Mouse (Mus musculus) splenic B cell, adult 2 months (primary cell): ENCODE data around the gene Luc7l3.

Experiments used
- DNase-seq: peaks from one replicate; pipeline ENCODE4 v3.0.0-alpha.2; 2011; ENCODE audit warnings: low read depth, low spot score
- H3K27me3 ChIP-seq: 2 replicates; pipeline ENCODE4 v1.6.1; 2012; ENCODE audit warnings: mild to moderate bottlenecking, low read length, moderate library complexity, mixed read lengths; ENCODE audit not compliant: control insufficient read depth, poor library complexity, insufficient read depth, severe bottlenecking
- H3K36me3 ChIP-seq: 2 replicates; pipeline ENCODE4 v1.6.1; 2012; ENCODE audit warnings: mild to moderate bottlenecking, low read length, moderate library complexity, mixed read lengths; ENCODE audit not compliant: control insufficient read depth, poor library complexity, insufficient read depth, severe bottlenecking

Gene Luc7l3

GRCm38 (mm10) chr11:94287105-94287504, 34.7 kb downstream of the Luc7l3 start:
- no peak for DNase-seq

GRCm38 (mm10) chr11:94285886-94286574, 35.8 kb downstream of the Luc7l3 start:
- DNase-seq, result no peak
- Histone ChIP-seq H3K36me3 (peaks cover 7% of the 10 kb centered on the region), H3K27me3 (no peaks in the 10 kb centered on the region)

More at GRCm38 (mm10) chr11:94287105-94287504, 34.7 kb downstream of the Luc7l3 start:
- Histone ChIP-seq H3K36me3 (peaks cover 8% of the 10 kb centered on the region), H3K27me3 (no peaks in the 10 kb centered on the region)

- no peak for DNase-seq
- H3K27me3 ChIP-seq, result no peaks in the 10 kb centered on the region
Observed at GRCm38 (mm10) chr11:94283536-94284099, 38.2 kb downstream of the Luc7l3 start.

GRCm38 (mm10) chr11:94282291-94282690, 39.5 kb downstream of the Luc7l3 start:
- no peaks in the 10 kb centered on the region for H3K36me3 ChIP-seq
- DNase-seq, result no peak
- no peaks in the 10 kb centered on the region for H3K27me3 ChIP-seq

More at GRCm38 (mm10) chr11:94283536-94284099, 38.2 kb downstream of the Luc7l3 start:
- no peaks in the 10 kb centered on the region for H3K36me3 ChIP-seq

- H3K27me3 ChIP-seq, result no peaks in the 10 kb centered on the region
- H3K36me3 ChIP-seq, result no peaks in the 10 kb centered on the region
- DNase-seq, result no peak
Observed at GRCm38 (mm10) chr11:94281199-94282181, 40.3 kb downstream of the Luc7l3 start, which contains the start of gene Gm21885. Gene Gm21885, plus strand, starts transcription at chr11:94281873.

- Histone ChIP-seq H3K27me3 (no peaks in the 10 kb centered on the region), H3K36me3 (no peaks in the 10 kb centered on the region)
- peak; percentile 88 for DNase-seq
Observed at GRCm38 (mm10) chr11:94276869-94277337, 44.9 kb downstream of the Luc7l3 start.

GRCm38 (mm10) chr11:94275686-94276085, 46.1 kb downstream of the Luc7l3 start:
- Histone ChIP-seq H3K36me3 (no peaks in the 10 kb centered on the region), H3K27me3 (no peaks in the 10 kb centered on the region)
- no peak for DNase-seq

- Histone ChIP-seq H3K27me3 (no peaks in the 10 kb centered on the region), H3K36me3 (no peaks in the 10 kb centered on the region)
- no peak for DNase-seq
Observed at GRCm38 (mm10) chr11:94275226-94275625, 46.6 kb downstream of the Luc7l3 start.

- DNase-seq, result no peak
- no peaks in the 10 kb centered on the region for H3K36me3 ChIP-seq
- no peaks in the 10 kb centered on the region for H3K27me3 ChIP-seq
Observed at GRCm38 (mm10) chr11:94274206-94274867, 47.5 kb downstream of the Luc7l3 start.

- Histone ChIP-seq H3K27me3 (no peaks in the 10 kb centered on the region), H3K36me3 (no peaks in the 10 kb centered on the region)
- no peak for DNase-seq
Observed at GRCm38 (mm10) chr11:94272960-94273927, 48.5 kb downstream of the Luc7l3 start.

GRCm38 (mm10) chr11:94271015-94271414, 50.8 kb downstream of the Luc7l3 start:
- Histone ChIP-seq H3K27me3 (no peaks in the 10 kb centered on the region), H3K36me3 (no peaks in the 10 kb centered on the region)
- DNase-seq, result peak; percentile 42

- no peak for DNase-seq
- H3K36me3 ChIP-seq, result no peaks in the 10 kb centered on the region
- no peaks in the 10 kb centered on the region for H3K27me3 ChIP-seq
Observed at GRCm38 (mm10) chr11:94269906-94270305, 51.9 kb downstream of the Luc7l3 start.

GRCm38 (mm10) chr11:94268761-94269160, 53.0 kb downstream of the Luc7l3 start:
- Histone ChIP-seq H3K27me3 (no peaks in the 10 kb centered on the region), H3K36me3 (no peaks in the 10 kb centered on the region)
- no peak for DNase-seq
